Mouse (Mus musculus) embryonic fibroblast, embryonic 13.5 days (primary cell): ENCODE data around the gene Hoxa7.

Source experiments
- CTCF ChIP-seq: IDR thresholded peaks from 2 replicates; pipeline ENCODE4 v1.5.1; 2011; ENCODE audit warnings: mild to moderate bottlenecking, control low read depth, low read length, moderate library complexity, borderline replicate concordance; ENCODE audit not compliant: insufficient read depth
- POLR2A ChIP-seq: IDR thresholded peaks from 2 replicates; pipeline ENCODE4 v1.6.1; 2011; ENCODE audit warnings: low read depth, mild to moderate bottlenecking, control low read depth, low read length, moderate library complexity

DNA sequence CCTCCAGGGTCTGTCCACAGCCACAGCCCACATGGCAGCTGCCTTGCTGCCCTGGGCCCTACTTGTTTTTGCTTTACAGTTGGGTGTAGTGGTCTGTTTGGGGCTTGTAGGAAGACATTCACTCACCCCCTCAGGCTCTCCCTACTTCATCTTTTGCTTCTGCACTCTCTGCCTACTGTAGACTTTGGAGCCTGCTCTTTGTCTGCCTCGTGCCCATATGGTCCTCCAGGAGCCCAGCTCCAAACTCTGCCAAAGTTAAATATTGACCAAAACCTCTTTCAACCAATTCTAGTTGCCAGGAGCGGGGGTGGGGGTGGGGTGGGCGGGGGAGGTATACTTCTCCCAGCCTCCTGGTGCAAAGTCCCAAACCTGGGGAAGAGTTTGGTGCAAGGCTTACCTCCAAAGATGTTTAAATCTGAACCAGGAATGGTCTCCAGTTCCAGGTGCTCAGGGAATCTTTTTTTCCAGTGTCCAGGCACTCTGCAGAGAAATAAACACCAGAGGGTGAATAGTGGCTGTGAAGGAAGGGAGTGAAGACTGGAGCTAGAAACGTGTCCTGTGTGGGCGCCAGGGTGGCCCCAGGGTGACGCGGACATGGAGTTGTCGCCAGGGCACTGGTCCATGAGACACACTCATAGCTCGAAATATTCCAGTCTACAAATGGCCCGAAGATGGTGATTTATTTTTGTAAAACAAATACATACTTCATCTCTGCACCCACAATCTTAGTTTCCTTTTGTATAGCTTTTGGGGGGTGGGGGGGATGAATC, 38.2 kb downstream of the Hoxa7 start:
- TF ChIP-seq POLR2A (no peak), CTCF (no peak)
